Mouse (Mus musculus): ENCODE results near the gene Gprc5a.

- TF ChIP-seq CTCF (conservative IDR thresholded peaks at IDR 0.05; ENCODE audit: low read length) (no peak), NANOG (IDR thresholded peaks at IDR 0.05; ENCODE audit: borderline replicate concordance, low read length) (no peak)
Measured at GRCm38 (mm10) chr6:135053789-135054188, 11.7 kb upstream of the Gprc5a start.
